Mouse (Mus musculus) subcutaneous adipose tissue, adult 2 months (tissue): ENCODE measurements around the gene Olfr392. TPM values are rescaled to one million over a fixed set of nuclear protein-coding genes. Genes with fewer than 3 reads are reported as not detected.

Source experiments
- polyA plus RNA-seq: library from polyadenylated mRNA; depleted of rRNA; stranded (reverse); fragments of >200 nt; gene quantifications from 2 replicates; pipeline ENCODE4 v1.2.3, GENCODE M21; 2012; ENCODE audit warnings: low replicate concordance; rRNA removed

Gene Olfr392
- not detected in 2 replicates for polyA plus RNA-seq

GRCm38 (mm10) chr11:73816949-73817348 is at the start of gene Olfr392:
Gene Olfr392, minus strand, starts transcription at chr11:73817049.

GRCm38 (mm10) chr11:73851354-73851753 is 34.5 kb upstream of the Olfr392 start, which contains the start of gene Olfr393:
Gene Olfr393, minus strand, starts transcription at chr11:73851454.

GRCm38 (mm10) chr11:73802952-73803351 is 13.9 kb downstream of the Olfr392 start, which contains the start of gene Olfr391-ps:
Gene Olfr391-ps, minus strand, starts transcription at chr11:73803052.

GRCm38 (mm10) chr11:73782664-73783063 is 34.2 kb downstream of the Olfr392 start, which contains the start of gene Olfr390:
Gene Olfr390, plus strand, starts transcription at chr11:73782964.

GRCm38 (mm10) chr11:73780613-73781012 is 36.2 kb downstream of the Olfr392 start, which contains the start of gene Olfr389:
Gene Olfr389, minus strand, starts transcription at chr11:73780713.

Other genes with a start within 250 kb of the Olfr392 start
- gene Olfr385, start 224.0 kb downstream of the Olfr392 start, polyA plus RNA-seq = not detected in 2 replicates
- gene Olfr384, start 218.5 kb downstream of the Olfr392 start, polyA plus RNA-seq = not detected in 2 replicates
- gene Zfp735, start 128.3 kb downstream of the Olfr392 start, polyA plus RNA-seq = not detected in 2 replicates
- not detected in 2 replicates for gene Olfr389, start 36.3 kb downstream of the Olfr392 start, polyA plus RNA-seq
- not detected in 2 replicates for gene Olfr390, start 34.1 kb downstream of the Olfr392 start, polyA plus RNA-seq
- not detected in 2 replicates for gene Olfr391-ps, start 14.0 kb downstream of the Olfr392 start, polyA plus RNA-seq
- gene Olfr393, start 34.4 kb upstream of the Olfr392 start, polyA plus RNA-seq = not detected in 2 replicates
- not detected in 2 replicates for gene Olfr394, start 73.7 kb upstream of the Olfr392 start, polyA plus RNA-seq
- gene Olfr395, start 92.2 kb upstream of the Olfr392 start, polyA plus RNA-seq = not detected in 2 replicates
- gene Olfr23, start 119.6 kb upstream of the Olfr392 start, polyA plus RNA-seq = not detected in 2 replicates
- not detected in 2 replicates for gene Olfr397, start 143.8 kb upstream of the Olfr392 start, polyA plus RNA-seq
- not detected in 2 replicates for gene Olfr398, start 173.4 kb upstream of the Olfr392 start, polyA plus RNA-seq
- gene Olfr139, start 239.5 kb upstream of the Olfr392 start, polyA plus RNA-seq = not detected in 2 replicates
- gene Olfr399, start 239.6 kb upstream of the Olfr392 start, polyA plus RNA-seq = not detected in 2 replicates